ENCODE assay signal across 25 mouse cellular contexts in the genomic region with DNA sequence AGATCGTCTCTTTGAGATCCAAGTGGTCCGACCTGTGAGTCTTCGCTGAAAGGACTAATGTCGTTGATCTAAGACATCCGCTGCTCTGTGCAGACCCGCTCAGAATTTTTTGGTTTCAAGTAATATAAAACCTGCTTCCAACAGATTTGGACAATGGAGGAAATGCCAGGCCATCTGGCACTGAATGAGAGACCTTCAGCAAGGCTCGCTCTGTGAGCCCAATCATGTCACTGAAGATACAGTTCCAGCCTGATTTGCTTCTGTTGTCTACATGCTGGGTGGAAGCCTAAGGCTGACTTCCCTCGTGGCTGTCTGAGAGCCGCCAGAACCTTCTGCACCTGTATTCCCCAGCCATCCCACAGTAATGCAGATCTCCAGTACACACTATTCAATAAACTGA.
DNase-seq lines count a peak whose midpoint lies in the region; ATAC-seq and TF ChIP-seq lines count a peak whose summit lies in the region.
"Had no signal": no experiment of that assay in that cellular context is flagged by ENCODE, and none has a peak within 500 bp of the region (broad histone marks: within the 10 kb centered on the region; RNA-seq: fewer than 3 reads in every experiment).

No protein-coding gene starts in this region.

- no peak overlapping the region for H3K4me2 ChIP-seq in kidney, embryonic 16.5 days (replicated peaks; ENCODE audit: low read depth, low read length)
- no peak overlapping the region for H3K4me2 ChIP-seq in hindbrain, embryonic 11.5 days (replicated peaks; ENCODE audit: low read depth, low read length)
- H3K4me2 ChIP-seq: forebrain, embryonic 13.5 days; heart, embryonic 12.5 days; hindbrain, embryonic 14.5 days; limb, embryonic 13.5 days; liver, embryonic 11.5 days; midbrain, embryonic 12.5 days had no signal

- no peaks in the 10 kb centered on the region for H3K27me3 ChIP-seq in kidney, embryonic 16.5 days (ENCODE audit: insufficient read depth, low read length)
- H3K27me3 ChIP-seq in hindbrain, embryonic 11.5 days (ENCODE audit: control insufficient read depth, insufficient read depth, low read length), result no peaks in the 10 kb centered on the region
- no peaks in the 10 kb centered on the region for H3K27me3 ChIP-seq in thymus, adult 2 months (ENCODE audit: control insufficient read depth, insufficient read depth, low read length)
- H3K27me3 ChIP-seq: forebrain, embryonic 13.5 days; heart, embryonic 12.5 days; limb, embryonic 13.5 days; megakaryocyte, embryonic 14.5 days; midbrain, embryonic 12.5 days had no signal

- H3K9ac ChIP-seq in kidney, embryonic 16.5 days (replicated peaks; ENCODE audit: low read length), result no peak overlapping the region
- H3K9ac ChIP-seq in hindbrain, embryonic 11.5 days (ENCODE audit: low read depth, low read length), result no peak overlapping the region
- H3K9ac ChIP-seq: forebrain, embryonic 13.5 days; heart, embryonic 12.5 days; hindbrain, embryonic 14.5 days; limb, embryonic 13.5 days; midbrain, embryonic 12.5 days had no signal

- TF ChIP-seq CTCF in thymus, adult 2 months (IDR thresholded peaks at IDR 0.05; ENCODE audit: borderline replicate concordance, control insufficient read depth, extremely low read depth, insufficient read depth, low read length, poor library complexity), result no peak

- TF ChIP-seq POLR2A in thymus, adult 2 months (IDR thresholded peaks at IDR 0.05; ENCODE audit: control insufficient read depth, extremely low read depth, insufficient read depth, low read length, poor library complexity), result no peak

- peaks cover 3% of the 10 kb centered on the region; the same call in 1 of the 2 replicates for H3K4me1 ChIP-seq in kidney, embryonic 16.5 days (ENCODE audit: insufficient read depth, low read length)
- H3K4me1 ChIP-seq in hindbrain, embryonic 11.5 days (replicated peaks; ENCODE audit: control insufficient read depth, insufficient read depth, low read length), result no peaks in the 10 kb centered on the region
- no peaks in the 10 kb centered on the region for H3K4me1 ChIP-seq in thymus, adult 2 months (replicated peaks; ENCODE audit: control insufficient read depth, insufficient read depth, low read length)
- H3K4me1 ChIP-seq: forebrain, embryonic 13.5 days; limb, embryonic 13.5 days; megakaryocyte, embryonic 14.5 days; midbrain, embryonic 12.5 days had no signal

- no peak for ATAC-seq in kidney, embryonic 16.5 days (ENCODE audit: low FRiP score, low TSS enrichment)
- no peak for ATAC-seq in hindbrain, embryonic 11.5 days (ENCODE audit: low FRiP score)
- ATAC-seq: forebrain, embryonic 13.5 days; intestine, postnatal 0 days had no signal

- no peaks in the 10 kb centered on the region for H3K9me3 ChIP-seq in kidney, embryonic 16.5 days (ENCODE audit: low read length)
- no peaks in the 10 kb centered on the region for H3K9me3 ChIP-seq in hindbrain, embryonic 11.5 days (ENCODE audit: control insufficient read depth, low read length)
- H3K9me3 ChIP-seq: forebrain, embryonic 13.5 days; heart, embryonic 12.5 days; limb, embryonic 13.5 days; megakaryocyte, embryonic 14.5 days; midbrain, embryonic 12.5 days had no signal

- H3K36me3 ChIP-seq in kidney, embryonic 16.5 days (ENCODE audit: insufficient read depth, low read length), result no peaks in the 10 kb centered on the region
- H3K36me3 ChIP-seq in hindbrain, embryonic 11.5 days (ENCODE audit: control insufficient read depth, insufficient read depth, low read length), result no peaks in the 10 kb centered on the region
- no peaks in the 10 kb centered on the region for H3K36me3 ChIP-seq in thymus, adult 2 months (ENCODE audit: control insufficient read depth, insufficient read depth, low read length)
- H3K36me3 ChIP-seq: heart, embryonic 12.5 days; limb, embryonic 13.5 days; midbrain, embryonic 12.5 days had no signal

- 48% methylated on average over 9 of the region's 9 CpGs for WGBS in kidney, embryonic 16.5 days
- 89% methylated on average over 9 of the region's 9 CpGs for WGBS in hindbrain, embryonic 11.5 days
- 93% methylated on average over 9 of the region's 9 CpGs for WGBS in thymus, adult 2 months

- 0 out of 2 replicates have a peak overlapping the region, but pooled peaks have one; percentile 4 for H3K27ac ChIP-seq in kidney, embryonic 16.5 days (ENCODE audit: low read length)
- H3K27ac ChIP-seq in hindbrain, embryonic 11.5 days (ENCODE audit: low read depth, low read length), result no peak overlapping the region
- no peak overlapping the region for H3K27ac ChIP-seq in thymus, adult 2 months (ENCODE audit: control insufficient read depth, insufficient read depth, low read length)
- H3K27ac ChIP-seq: forebrain, embryonic 13.5 days; hindbrain, embryonic 14.5 days; kidney, postnatal 0 days; left cerebral cortex, adult 2 months; limb, embryonic 13.5 days; midbrain, embryonic 12.5 days had no signal

- no peak for DNase-seq in kidney, adult 18-20 months
- DNase-seq in cerebellum, adult 11-12 months, result peak; percentile 32
- DNase-seq in cerebellum, adult 9-10 months, result peak; percentile 50
- peak; percentile 42 to 47 for DNase-seq in cerebellum, postnatal 36 days
- no peak for DNase-seq in hindbrain, embryonic 11.5 days (ENCODE audit: low spot score)
- DNase-seq in thymus, adult 2 months, result no peak
- DNase-seq: adrenal gland, postnatal 25 days; gastrocnemius, postnatal 14 days; heart, adult 18-20 months; heart, postnatal 4 days; layer of hippocampus, adult 9-11 months; lung, postnatal 36 days; right cerebral cortex, postnatal 14 days; thymus, postnatal 14 days had no signal

- no peak overlapping the region for H3K4me3 ChIP-seq in kidney, embryonic 16.5 days (ENCODE audit: low read length)
- H3K4me3 ChIP-seq in hindbrain, embryonic 11.5 days (ENCODE audit: low read depth, low read length), result no peak overlapping the region
- H3K4me3 ChIP-seq in thymus, adult 2 months (ENCODE audit: control insufficient read depth, insufficient read depth, low read length), result no peak overlapping the region
- H3K4me3 ChIP-seq: forebrain, embryonic 13.5 days; heart, embryonic 12.5 days; left cerebral cortex, adult 2 months; limb, embryonic 13.5 days; megakaryocyte, embryonic 14.5 days; midbrain, embryonic 12.5 days had no signal

Comparison
In these comparisons a context has a peak if more than half of its experiments do, and no peak if none do; other contexts are left out.
1. DNase-seq: peak in cerebellum, adult 11-12 months (single experiment), cerebellum, adult 9-10 months (single experiment) and cerebellum, postnatal 36 days (2 of 2); none in kidney, adult 18-20 months (single experiment), hindbrain, embryonic 11.5 days (single experiment) and thymus, adult 2 months (single experiment).